Mouse (Mus musculus) olfactory bulb, adult 2 months (tissue): Measurements from ENCODE around the gene Csde1.

ENCODE experiments used
- CTCF ChIP-seq: fragments of 200-500 bp; IDR thresholded peaks from 2 replicates; pipeline ENCODE4 v1.5.1; 2012; ENCODE audit warnings: low read depth, mild to moderate bottlenecking, low read length, moderate library complexity; ENCODE audit not compliant: insufficient read depth
- POLR2A ChIP-seq: fragments of 200-500 bp; IDR thresholded peaks from 2 replicates; pipeline ENCODE4 v1.6.1; 2012; ENCODE audit warnings: mild to moderate bottlenecking, low read depth, low read length, moderate library complexity; ENCODE audit not compliant: insufficient read depth

- TF ChIP-seq POLR2A = no peak
- TF ChIP-seq CTCF = no peak
Observed at GRCm38 (mm10) chr3:102980349-102980736, 39.9 kb upstream of the Csde1 start.
